Mouse (Mus musculus) MEL (cell line): ENCODE measurements around the gene Vta1. TPM values are rescaled to one million over a fixed set of nuclear protein-coding genes. Genes with fewer than 3 reads are reported as not detected.

ENCODE experiments used
- DNase-seq: peaks from one replicate; pipeline ENCODE4 v3.0.0; 2011; ENCODE audit warnings: low read depth, low spot score
- H3K27ac ChIP-seq: 2 replicates; pipeline ENCODE4 v1.5.1; 2012; ENCODE audit warnings: low read depth, mild to moderate bottlenecking, control low read depth, low read length, moderate library complexity; ENCODE audit not compliant: control insufficient read depth
- H3K27me3 ChIP-seq, 2 experiments: fragments of 150-350 bp in 1 of 2; sonication (generic) in 1 of 2; 2 replicates each; pipeline ENCODE4 v1.6.1; 2012; ENCODE audit warnings: low read length in 2 of 2, mild to moderate bottlenecking in 2 of 2, improper control_type of control experiment in 1 of 2, moderate library complexity in 1 of 2; ENCODE audit not compliant: insufficient read depth in 2 of 2, control insufficient read depth in 1 of 2
- H3K36me3 ChIP-seq, 2 experiments: 2 replicates each; pipeline ENCODE4 v1.6.1; 2012 to 2014; ENCODE audit warnings: low read length in 2 of 2, improper control_type of control experiment in 1 of 2, inconsistent platforms in 1 of 2, mild to moderate bottlenecking in 1 of 2; ENCODE audit not compliant: insufficient read depth in 2 of 2, control insufficient read depth in 1 of 2
- H3K4me1 ChIP-seq, 2 experiments: fragments of 150-350 bp in 1 of 2; sonication (generic) in 1 of 2; 2 replicates each; pipeline ENCODE4 v1.6.1; 2012; ENCODE audit warnings: low read length in 2 of 2, improper control_type of control experiment in 1 of 2, mild to moderate bottlenecking in 1 of 2; ENCODE audit not compliant: insufficient read depth in 2 of 2, control insufficient read depth in 1 of 2
- H3K4me3 ChIP-seq, 2 experiments: fragments of 150-350 bp in 1 of 2; sonication (generic) in 1 of 2; 2 replicates each; pipeline ENCODE4 v1.5.1; 2012; ENCODE audit warnings: low read depth in 2 of 2, low read length in 2 of 2, mild to moderate bottlenecking in 2 of 2, moderate library complexity in 2 of 2, control low read depth in 1 of 2, improper control_type of control experiment in 1 of 2; ENCODE audit not compliant: control insufficient read depth in 1 of 2, insufficient read depth in 1 of 2
- H3K79me2 ChIP-seq: 2 replicates; pipeline ENCODE4 v1.6.1; 2012; ENCODE audit warnings: mild to moderate bottlenecking, low read length, moderate library complexity; ENCODE audit not compliant: control insufficient read depth, poor library complexity, insufficient read depth
- H3K9ac ChIP-seq: 2 replicates; pipeline ENCODE4 v1.6.1; 2012; ENCODE audit warnings: low read depth, mild to moderate bottlenecking, control low read depth, low read length, moderate library complexity; ENCODE audit not compliant: control insufficient read depth, poor library complexity, severe bottlenecking
- H3K9me3 ChIP-seq: fragments of 150-350 bp; sonication (generic); replicated peaks from 2 replicates; pipeline ENCODE4 v1.6.1; 2012; ENCODE audit warnings: mild to moderate bottlenecking, low read length, improper control_type of control experiment, moderate library complexity; ENCODE audit not compliant: insufficient read depth
- BHLHE40 ChIP-seq: IDR thresholded peaks from 2 replicates; pipeline ENCODE4 v1.6.1; 2012; ENCODE audit warnings: low read depth, mild to moderate bottlenecking, inconsistent platforms, low read length, improper control_type of control experiment, borderline replicate concordance
- CHD1 ChIP-seq: IDR thresholded peaks from 2 replicates; pipeline ENCODE4 v1.6.1; 2012; ENCODE audit warnings: low read depth, mild to moderate bottlenecking, inconsistent platforms, low read length, improper control_type of control experiment
- CHD2 ChIP-seq: IDR thresholded peaks from 2 replicates; pipeline ENCODE4 v1.6.1; 2011; ENCODE audit warnings: low read length, improper control_type of control experiment
- CTCF ChIP-seq, 3 experiments: IDR thresholded peaks in 2 of 3; conservative IDR thresholded peaks in 1 of 3; 2 replicates each; pipeline ENCODE4 v1.5.1; 2011 to 2012; ENCODE audit warnings: low read length in 3 of 3, low read depth in 2 of 3, mild to moderate bottlenecking in 2 of 3, improper control_type of control experiment in 1 of 3, inconsistent platforms in 1 of 3, mixed read lengths in 1 of 3, moderate library complexity in 1 of 3; ENCODE audit not compliant: control insufficient read depth in 1 of 3, insufficient read depth in 1 of 3, poor library complexity in 1 of 3, severe bottlenecking in 1 of 3
- E2F4 ChIP-seq: IDR thresholded peaks from 2 replicates; pipeline ENCODE4 v1.6.1; 2011; ENCODE audit warnings: low read depth, low read length, improper control_type of control experiment, borderline replicate concordance
- ETS1 ChIP-seq: IDR thresholded peaks from 2 replicates; pipeline ENCODE4 v1.6.1; 2012; ENCODE audit warnings: low read depth, mild to moderate bottlenecking, inconsistent platforms, low read length, improper control_type of control experiment, moderate library complexity
- GABPA ChIP-seq: IDR thresholded peaks from 2 replicates; pipeline ENCODE4 v1.6.1; 2012; ENCODE audit warnings: low read depth, mild to moderate bottlenecking, inconsistent platforms, low read length, improper control_type of control experiment, moderate library complexity
- GATA1 ChIP-seq: IDR thresholded peaks from 2 replicates; pipeline ENCODE4 v1.6.1; 2011; ENCODE audit warnings: low read depth, low read length, improper control_type of control experiment
- HCFC1 ChIP-seq: IDR thresholded peaks from 2 replicates; pipeline ENCODE4 v1.6.1; 2012; ENCODE audit warnings: low read depth, mild to moderate bottlenecking, inconsistent platforms, low read length, improper control_type of control experiment, moderate library complexity
- JUND ChIP-seq: IDR thresholded peaks from 2 replicates; pipeline ENCODE4 v1.6.1; 2011; ENCODE audit warnings: low read depth, mild to moderate bottlenecking, improper control_type of control experiment, low read length
- MAFK ChIP-seq: IDR thresholded peaks from 2 replicates; pipeline ENCODE4 v1.6.1; 2011; ENCODE audit warnings: low read depth, mild to moderate bottlenecking, low read length, improper control_type of control experiment, borderline replicate concordance
- MAZ ChIP-seq: IDR thresholded peaks from 2 replicates; pipeline ENCODE4 v1.6.1; 2012; ENCODE audit warnings: low read depth, mild to moderate bottlenecking, inconsistent platforms, low read length, improper control_type of control experiment
- MXI1 ChIP-seq: IDR thresholded peaks from 2 replicates; pipeline ENCODE4 v1.6.1; 2011; ENCODE audit warnings: mild to moderate bottlenecking, low read depth, low read length, improper control_type of control experiment
- MYB ChIP-seq: IDR thresholded peaks from 2 replicates; pipeline ENCODE4 v1.6.1; 2011; ENCODE audit warnings: mild to moderate bottlenecking, low read depth, low read length, improper control_type of control experiment
- MYC ChIP-seq: IDR thresholded peaks from 2 replicates; pipeline ENCODE4 v1.6.1; 2011; ENCODE audit warnings: low read depth, mild to moderate bottlenecking, low read length, improper control_type of control experiment, moderate library complexity
- NRF1 ChIP-seq: IDR thresholded peaks from 2 replicates; pipeline ENCODE4 v1.6.1; 2014; ENCODE audit warnings: low read depth, mild to moderate bottlenecking, inconsistent platforms, low read length, improper control_type of control experiment, moderate library complexity; ENCODE audit not compliant: poor library complexity, insufficient read depth, severe bottlenecking
- POLR2AphosphoS5 ChIP-seq: IDR thresholded peaks from 2 replicates; pipeline ENCODE4 v1.6.1; 2012; ENCODE audit warnings: low read depth, borderline replicate concordance, mild to moderate bottlenecking, inconsistent platforms, low read length, moderate library complexity, mixed read lengths
- RAD21 ChIP-seq: IDR thresholded peaks from 2 replicates; pipeline ENCODE4 v1.6.1; 2011; ENCODE audit warnings: mild to moderate bottlenecking, low read depth, low read length, improper control_type of control experiment
- RCOR1 ChIP-seq: IDR thresholded peaks from 2 replicates; pipeline ENCODE4 v1.6.1; 2012; ENCODE audit warnings: low read depth, mild to moderate bottlenecking, inconsistent platforms, low read length, improper control_type of control experiment
- SMC3 ChIP-seq: IDR thresholded peaks from 2 replicates; pipeline ENCODE4 v1.6.1; 2011; ENCODE audit warnings: low read depth, low read length, improper control_type of control experiment
- TAL1 ChIP-seq: IDR thresholded peaks from 2 replicates; pipeline ENCODE4 v1.6.1; 2012; ENCODE audit warnings: mild to moderate bottlenecking, inconsistent platforms, low read length, moderate library complexity, mixed read lengths
- TBP ChIP-seq: IDR thresholded peaks from 2 replicates; pipeline ENCODE4 v1.8.0; 2011; ENCODE audit warnings: low read depth, low read length, improper control_type of control experiment
- TCF12 ChIP-seq: IDR thresholded peaks from 2 replicates; pipeline ENCODE4 v1.6.1; 2014; ENCODE audit warnings: low read depth, mild to moderate bottlenecking, inconsistent platforms, low read length, improper control_type of control experiment, moderate library complexity
- UBTF ChIP-seq: IDR thresholded peaks from 2 replicates; pipeline ENCODE4 v1.6.1; 2012; ENCODE audit warnings: low read depth, mild to moderate bottlenecking, inconsistent platforms, low read length, improper control_type of control experiment, moderate library complexity, borderline replicate concordance; ENCODE audit not compliant: insufficient read depth
- USF1 ChIP-seq: IDR thresholded peaks from 2 replicates; pipeline ENCODE4 v1.6.1; 2014; ENCODE audit warnings: low read depth, mild to moderate bottlenecking, inconsistent platforms, low read length, improper control_type of control experiment, moderate library complexity
- ZC3H11A ChIP-seq: IDR thresholded peaks from 2 replicates; pipeline ENCODE4 v1.6.1; 2012; ENCODE audit warnings: low read depth, mild to moderate bottlenecking, inconsistent platforms, low read length, improper control_type of control experiment
- ZKSCAN1 ChIP-seq: IDR thresholded peaks from 2 replicates; pipeline ENCODE4 v1.6.1; 2012; ENCODE audit warnings: low read depth, mild to moderate bottlenecking, inconsistent platforms, low read length, improper control_type of control experiment, moderate library complexity
- ZMIZ1 ChIP-seq: IDR thresholded peaks from 2 replicates; pipeline ENCODE4 v1.6.1; 2012; ENCODE audit warnings: low read depth, mild to moderate bottlenecking, inconsistent platforms, low read length, improper control_type of control experiment, moderate library complexity
- polyA plus RNA-seq, 2 experiments: library from polyadenylated mRNA; stranded (reverse) in 1 of 2; unstranded in 1 of 2; fragments of >175 nt in 1 of 2; fragments of >200 nt in 1 of 2; gene quantifications; 2 replicates each; pipeline versions ENCODE4 v1.2.1 to v1.2.4; 2012; ENCODE audit warnings: low replicate concordance in 2 of 2, low read depth in 1 of 2; ENCODE audit not compliant: insufficient read length in 2 of 2, insufficient read depth in 1 of 2, missing spikeins in 1 of 2
- total RNA-seq: library from RNA; depleted of rRNA; stranded (reverse); fragments of 300-350 nt; gene quantifications from 2 replicates; pipeline ENCODE4 v1.2.3, GENCODE M21; 2012

The Vta1 gene
- total and polyA plus RNA-seq, 3 experiments, result 51.9 to 96.5 TPM; not detected in 1

DNA sequence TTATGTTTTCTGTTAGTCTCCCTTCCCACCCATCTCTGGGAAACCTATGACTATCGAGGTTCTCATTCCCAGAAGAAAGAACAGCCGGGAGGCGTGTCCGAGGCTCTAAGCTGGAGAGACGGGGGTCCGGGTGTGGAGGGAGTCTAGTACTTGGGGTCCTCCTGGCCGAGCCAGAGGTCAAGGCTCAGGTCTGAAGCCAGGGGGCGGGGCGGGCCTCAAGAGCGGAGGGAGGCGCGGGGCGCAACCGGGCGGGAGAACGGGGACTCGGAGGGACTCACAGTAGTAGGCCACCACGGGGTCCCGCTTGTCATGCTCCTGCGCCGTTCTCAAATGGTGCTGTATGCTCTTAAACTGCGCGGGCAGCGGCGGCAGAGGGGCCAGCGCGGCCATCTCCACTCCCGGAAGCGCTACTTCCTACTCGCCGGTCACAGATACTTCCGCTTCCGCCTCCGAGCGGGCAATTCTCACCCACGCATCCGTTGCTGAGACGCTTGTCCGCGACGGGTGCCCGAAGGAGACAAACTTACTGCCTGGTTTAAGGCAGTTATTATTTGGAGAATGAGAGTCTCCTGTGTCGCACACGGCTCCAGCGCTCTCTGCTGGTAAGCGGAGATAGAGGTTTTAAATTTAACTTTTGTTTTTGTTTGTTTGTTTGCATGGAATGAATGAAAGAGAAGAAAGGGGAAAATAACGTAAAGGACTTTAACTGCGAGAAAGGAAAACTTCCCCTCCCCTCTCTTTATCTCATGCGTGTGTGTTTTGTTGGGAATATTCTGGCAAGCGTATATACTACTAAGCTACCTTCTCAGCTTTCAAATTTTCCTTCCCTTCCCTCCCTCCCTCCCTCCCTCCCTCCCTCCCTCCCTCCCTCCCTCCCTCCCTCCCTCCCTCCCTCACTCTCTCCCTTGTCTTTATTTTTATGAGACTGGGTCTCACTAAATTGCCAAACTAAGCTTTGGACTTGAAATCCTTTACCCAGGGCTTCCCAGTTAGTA is at the start of gene Vta1, which contains the start of gene Nmbr (continued):
- TF ChIP-seq TAL1 (no peak), NRF1 (0 out of 2 replicates have a peak, but pooled peaks have one; percentile 40), HCFC1 (peak; percentile 93), ZKSCAN1 (no peak), ZMIZ1 (peak; percentile 33; the same call in 1 of the 2 replicates), USF1 (0 out of 2 replicates have a peak, but pooled peaks have one; percentile 17)

DNA sequence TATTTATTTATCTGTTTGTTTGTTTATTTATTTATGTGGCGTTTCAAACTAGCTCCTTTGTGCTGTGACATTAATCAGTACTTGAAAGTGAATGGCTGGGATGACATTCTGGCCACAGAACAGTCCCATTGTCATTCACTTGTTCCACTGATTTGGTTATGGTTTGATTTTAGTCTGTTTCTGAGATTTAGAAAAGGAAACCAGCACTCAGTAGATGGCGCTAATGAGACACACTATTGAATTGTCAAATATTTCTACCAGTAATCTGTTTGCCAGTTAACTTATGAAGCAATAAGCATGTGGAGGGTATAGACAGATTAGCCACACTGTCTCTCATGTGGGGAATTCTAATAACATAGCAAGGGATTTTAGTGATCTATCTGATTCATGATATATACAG is 28.9 kb upstream of the Vta1 start:
- H3K9ac ChIP-seq, result no peak overlapping the region
- no peaks in the 10 kb centered on the region for H3K4me1 ChIP-seq
- H3K9me3 ChIP-seq, result no peaks in the 10 kb centered on the region
- no peaks in the 10 kb centered on the region for H3K79me2 ChIP-seq
- peak; percentile 66 for DNase-seq
- no peak overlapping the region for H3K27ac ChIP-seq
- H3K4me3 ChIP-seq, result no peak overlapping the region
- H3K27me3 ChIP-seq, result no peaks in the 10 kb centered on the region
- no peak for TF ChIP-seq MYB
- no peak for TF ChIP-seq NRF1
- TF ChIP-seq ETS1, result no peak
- no peak for TF ChIP-seq TBP
- no peak for TF ChIP-seq MAFK
- no peak for TF ChIP-seq GATA1
- TF ChIP-seq MAZ, result no peak
- peak; percentile 95 for TF ChIP-seq RCOR1
- TF ChIP-seq ZKSCAN1, result no peak
- no peak for TF ChIP-seq GABPA
- TF ChIP-seq E2F4, result no peak
- no peak for TF ChIP-seq TCF12
- TF ChIP-seq POLR2AphosphoS5, result no peak
- no peak for TF ChIP-seq CHD1
- TF ChIP-seq HCFC1, result no peak
- no peak for TF ChIP-seq UBTF
- TF ChIP-seq RAD21, result peak; percentile 79
- TF ChIP-seq SMC3, result peak; percentile 75
- no peak for TF ChIP-seq BHLHE40
- TF ChIP-seq CTCF (IDR thresholded peaks at IDR 0.05 in 2 of 3, conservative IDR thresholded peaks at IDR 0.05 in 1 of 3; ENCODE audit: control insufficient read depth in 1 of 3, insufficient read depth in 1 of 3, low read depth in 2 of 3, low read length in 3 of 3, poor library complexity in 1 of 3, severe bottlenecking in 1 of 3), result peak in 2 of 3 experiments; percentile 41 to 76; a peak in 4 of 6 replicates
- TF ChIP-seq ZC3H11A, result peak; percentile 62
- TF ChIP-seq CHD2, result no peak
- TF ChIP-seq JUND, result no peak
- TF ChIP-seq MYC, result no peak
- peak; percentile 32; the same call in 1 of the 2 replicates for TF ChIP-seq MXI1
- H3K36me3 ChIP-seq, result no peaks in the 10 kb centered on the region
